Mouse (Mus musculus): ENCODE data around the gene Cdhr3.

Cdhr3 gene

DNA sequence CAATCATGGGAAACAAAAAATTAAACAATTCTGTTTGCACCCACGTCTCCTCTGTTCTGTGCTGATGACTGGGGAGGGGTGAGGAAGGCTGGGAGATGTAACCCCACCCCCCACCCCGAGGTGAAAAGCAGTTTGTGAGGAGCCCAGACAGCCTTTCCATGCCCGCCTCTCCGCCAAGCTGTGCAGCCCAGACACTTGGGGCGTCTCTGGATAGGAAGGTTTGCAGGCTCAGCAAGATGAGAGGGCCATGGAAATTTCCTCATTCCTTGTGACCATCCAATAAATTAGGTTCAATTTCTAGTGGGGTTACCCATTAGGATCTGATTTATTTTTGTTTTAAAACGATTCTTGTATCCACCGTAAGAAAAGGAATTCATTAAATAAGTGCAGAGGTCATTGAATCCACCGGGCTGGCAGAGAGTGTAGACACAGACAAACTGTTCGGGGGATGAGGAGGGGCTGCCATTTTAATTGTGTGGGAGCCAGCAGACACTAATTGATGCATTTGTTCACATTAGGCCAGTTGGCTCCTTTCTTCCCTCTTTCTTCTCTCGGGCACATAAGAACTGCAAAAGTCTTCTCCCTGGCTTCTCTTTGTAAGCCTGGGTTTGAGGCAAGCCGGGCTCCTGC is 57.5 kb downstream of the Cdhr3 start:
- no peak for DNase-seq (ENCODE audit: low read depth)

DNA sequence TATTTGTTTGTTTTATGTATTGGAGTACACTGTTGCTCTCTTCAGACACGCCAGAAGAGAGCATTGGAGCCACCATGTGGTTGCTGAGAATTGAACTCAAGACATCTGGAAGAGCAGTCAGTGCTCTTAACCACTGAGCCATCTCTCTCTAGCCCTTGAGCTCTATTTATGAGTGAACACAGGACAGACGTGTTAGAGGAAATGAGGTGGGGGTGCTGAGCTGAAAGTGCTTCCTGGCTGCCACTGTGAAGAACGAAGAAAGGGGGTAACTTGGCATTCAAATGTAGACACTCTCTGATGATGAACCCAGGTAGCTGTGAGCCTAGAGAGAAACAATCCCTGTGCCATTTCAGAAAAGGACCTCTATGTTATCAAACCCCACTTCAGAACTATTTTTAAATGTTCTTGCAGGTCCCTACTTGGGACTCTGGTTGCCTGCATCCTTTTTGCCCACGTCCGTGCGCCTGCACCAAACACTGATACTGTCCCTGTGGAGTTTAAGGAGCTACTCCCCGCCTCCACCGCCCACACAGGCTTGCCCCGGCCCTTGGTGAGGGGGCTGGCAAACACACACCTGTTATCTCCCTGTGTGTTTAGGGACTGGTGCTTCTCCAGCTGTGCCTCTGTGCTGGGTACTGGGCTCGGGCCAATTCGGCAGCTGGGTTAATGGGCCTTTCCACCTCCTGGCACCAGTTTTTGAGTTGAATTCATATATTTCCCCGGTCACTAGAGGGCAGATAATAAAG is 58.2 kb downstream of the Cdhr3 start:
- no peak for DNase-seq (ENCODE audit: low read depth)

DNA sequence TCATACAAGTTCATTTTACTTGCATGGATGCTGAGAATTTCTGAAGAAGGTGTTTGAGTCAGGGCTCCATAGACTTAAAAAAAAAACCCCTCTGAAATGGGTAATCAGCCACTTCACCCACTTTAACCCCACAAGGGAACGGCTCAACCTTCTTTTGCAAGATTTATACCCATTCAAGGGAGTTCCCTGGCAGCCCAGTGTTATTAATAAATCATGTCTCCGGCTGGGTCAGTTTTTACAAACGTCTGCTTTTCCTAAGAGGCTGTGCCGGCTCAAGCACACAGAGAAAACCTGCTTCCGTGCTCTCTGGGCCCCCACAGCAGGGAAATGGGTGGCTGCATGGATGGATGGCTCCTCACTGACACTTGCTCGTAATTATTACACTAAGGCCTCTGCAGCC is 59.5 kb downstream of the Cdhr3 start:
- no peak for DNase-seq (ENCODE audit: low read depth)

DNA sequence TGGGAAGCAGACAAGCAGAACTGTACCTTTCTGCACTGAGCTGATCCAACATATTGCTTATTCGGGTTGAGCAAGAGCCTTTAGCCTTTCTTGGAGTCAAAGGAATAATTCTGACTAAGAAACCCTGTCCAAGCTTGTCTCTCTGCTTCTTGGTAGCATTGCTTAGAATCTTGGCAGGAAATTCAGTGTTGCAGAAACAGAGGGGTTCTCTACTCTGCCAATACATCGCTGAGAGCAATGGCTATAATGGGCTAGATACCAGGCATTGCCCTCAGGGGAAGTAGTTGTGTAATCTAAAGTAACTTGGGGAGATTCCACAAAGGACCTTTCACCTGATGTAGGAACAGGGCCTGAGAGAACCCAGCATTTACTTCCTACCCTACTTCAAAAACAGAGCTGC is 62.1 kb downstream of the Cdhr3 start:
- DNase-seq (ENCODE audit: low read depth): no peak

DNA sequence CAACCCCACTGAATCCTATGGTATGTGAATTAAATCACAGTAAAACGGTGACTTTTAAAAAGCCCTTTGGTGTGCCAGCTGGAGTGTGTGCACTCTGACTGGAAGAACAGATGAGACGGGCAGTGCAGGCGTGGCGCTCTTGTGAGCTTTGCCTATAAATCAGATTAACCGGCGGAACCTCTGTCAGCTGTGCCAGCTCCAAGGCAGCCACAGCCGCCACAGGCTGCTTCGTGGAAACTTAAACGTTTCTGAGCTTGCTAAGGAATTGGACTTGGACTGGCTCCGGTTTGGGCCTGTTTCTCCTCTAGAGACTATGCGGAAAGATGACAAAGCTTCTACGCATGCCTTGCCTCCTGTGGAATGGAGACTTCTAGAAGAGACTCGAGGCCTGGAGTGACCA is 62.6 kb downstream of the Cdhr3 start:
- no peak for DNase-seq (ENCODE audit: low read depth)

DNA sequence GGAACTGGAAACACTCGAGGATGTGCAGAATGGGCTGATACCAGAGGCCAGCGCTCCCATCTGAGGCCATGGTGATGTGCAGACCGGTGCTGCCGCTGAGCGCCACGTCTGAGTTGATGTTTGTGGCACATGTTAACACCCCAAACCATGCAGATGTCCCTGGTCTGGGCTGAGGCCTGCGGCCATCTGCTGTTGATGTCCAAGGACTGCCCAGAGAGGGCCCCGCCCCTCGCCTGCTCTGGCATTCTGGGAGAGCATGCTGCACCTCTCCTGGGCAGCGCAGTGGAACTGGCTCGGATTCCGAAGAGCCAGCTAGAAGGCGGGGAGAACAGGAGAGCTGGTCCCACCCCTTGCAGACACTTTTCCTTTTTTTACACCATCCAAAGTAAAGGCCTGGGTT is 64.0 kb downstream of the Cdhr3 start:
- no peak for DNase-seq (ENCODE audit: low read depth)

DNA sequence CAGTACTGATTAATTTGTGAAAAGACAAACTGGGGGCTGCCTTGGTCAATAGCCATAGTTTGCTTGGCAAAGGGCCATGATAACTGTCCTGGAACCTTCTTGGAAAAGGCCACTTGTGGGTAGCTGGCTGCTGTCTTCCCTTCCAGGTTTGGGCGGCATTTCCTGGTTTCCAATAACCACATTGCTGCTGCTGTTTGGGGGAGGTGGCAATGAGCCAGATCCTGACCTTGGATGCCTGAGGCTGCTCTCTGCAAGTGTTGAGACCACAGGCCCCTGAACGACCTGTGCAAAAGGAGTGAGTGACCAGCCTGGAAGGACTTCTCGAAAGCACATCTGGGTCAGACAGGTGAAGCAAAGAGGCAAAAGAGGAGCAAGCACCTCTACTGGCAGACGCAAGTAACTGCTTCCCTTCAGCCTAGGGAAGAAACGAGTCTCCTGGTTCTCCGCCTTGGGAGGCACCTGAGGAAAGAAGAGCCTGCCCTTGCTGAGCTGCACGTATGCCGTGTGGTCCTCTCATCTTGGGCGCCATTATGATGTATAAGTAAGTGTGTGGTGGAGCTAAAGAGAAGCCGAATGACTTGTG is 64.5 kb downstream of the Cdhr3 start:
- no peak for DNase-seq (ENCODE audit: low read depth)

DNA sequence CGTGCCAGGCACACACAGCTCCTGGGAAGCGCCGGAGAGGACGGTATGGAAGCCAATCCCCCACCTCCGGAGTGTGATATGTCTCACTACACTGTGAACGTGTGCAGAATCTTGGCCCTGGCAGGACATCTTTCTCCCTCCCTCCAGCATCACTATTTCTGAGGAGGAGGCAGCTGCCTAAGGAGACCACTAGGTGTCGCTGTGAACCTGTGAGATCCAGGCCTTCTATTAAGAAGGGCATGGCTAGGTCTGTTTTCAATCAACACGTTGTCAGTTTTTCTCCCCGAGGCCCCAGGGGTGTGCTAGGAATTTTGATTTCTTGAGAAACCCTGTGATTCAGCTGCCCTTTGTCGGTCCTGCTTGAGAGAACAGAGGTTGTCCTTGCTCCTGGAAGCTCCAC is 65.6 kb downstream of the Cdhr3 start:
- peak; percentile 63 for DNase-seq (ENCODE audit: low read depth)

DNA sequence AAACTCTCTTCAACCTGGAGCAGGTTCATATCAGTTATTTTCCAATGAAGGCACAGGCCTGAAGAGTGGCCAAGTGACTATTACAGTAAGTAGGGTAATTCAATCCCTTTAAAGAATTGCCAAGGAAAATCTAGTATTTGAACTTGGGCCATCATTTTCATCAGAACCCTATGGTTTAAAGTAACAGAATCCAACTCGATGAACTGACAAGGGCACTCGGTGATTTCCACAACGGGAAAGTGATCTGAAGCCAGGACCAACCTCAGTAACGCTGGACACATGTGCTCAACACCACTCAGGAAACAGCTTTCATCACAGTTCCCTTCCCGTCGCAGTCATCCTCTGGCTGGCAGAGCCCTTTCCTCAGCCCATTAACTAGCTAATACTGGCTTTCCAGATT is 68.2 kb downstream of the Cdhr3 start:
- no peak for DNase-seq (ENCODE audit: low read depth)

DNA sequence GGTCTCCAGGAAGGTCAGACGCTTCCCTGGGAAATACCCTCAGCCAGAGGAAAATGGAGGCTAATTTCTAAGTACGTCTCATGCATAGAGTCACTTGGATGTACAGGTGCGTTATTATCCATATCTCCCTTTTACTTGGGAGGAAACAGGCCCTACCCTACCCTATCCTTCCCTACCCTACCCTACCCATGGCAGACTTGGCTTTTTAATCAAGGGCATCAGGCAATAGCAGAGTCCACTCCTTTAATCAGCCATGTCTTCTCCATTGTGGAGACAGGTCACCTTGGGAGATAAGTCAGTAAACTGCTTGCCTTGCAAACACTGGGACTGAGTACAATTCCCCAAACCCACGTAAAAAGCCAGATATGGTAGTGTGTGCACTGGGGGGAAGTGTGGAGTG is 70.9 kb downstream of the Cdhr3 start:
- no peak for DNase-seq (ENCODE audit: low read depth)

DNA sequence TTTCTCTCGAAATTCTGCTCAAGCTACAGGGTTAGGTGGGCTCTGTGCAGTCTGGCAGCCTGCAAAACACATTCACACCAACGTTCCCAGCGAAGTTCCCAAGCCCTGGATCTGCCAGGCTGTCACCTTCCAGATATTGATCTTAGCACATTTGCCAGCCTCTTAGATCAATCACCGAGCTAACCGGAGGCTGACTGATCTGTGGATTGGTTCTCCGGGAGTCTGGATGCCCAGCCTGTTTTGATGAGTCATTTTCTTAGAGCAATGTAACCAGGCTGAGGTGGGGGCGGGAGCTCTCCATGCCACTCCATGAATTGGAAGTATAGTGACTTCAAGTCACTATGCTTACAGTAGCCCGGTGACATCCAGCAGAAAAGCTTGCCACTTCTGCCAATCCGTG is 71.5 kb downstream of the Cdhr3 start:
- DNase-seq (ENCODE audit: low read depth): no peak

DNA sequence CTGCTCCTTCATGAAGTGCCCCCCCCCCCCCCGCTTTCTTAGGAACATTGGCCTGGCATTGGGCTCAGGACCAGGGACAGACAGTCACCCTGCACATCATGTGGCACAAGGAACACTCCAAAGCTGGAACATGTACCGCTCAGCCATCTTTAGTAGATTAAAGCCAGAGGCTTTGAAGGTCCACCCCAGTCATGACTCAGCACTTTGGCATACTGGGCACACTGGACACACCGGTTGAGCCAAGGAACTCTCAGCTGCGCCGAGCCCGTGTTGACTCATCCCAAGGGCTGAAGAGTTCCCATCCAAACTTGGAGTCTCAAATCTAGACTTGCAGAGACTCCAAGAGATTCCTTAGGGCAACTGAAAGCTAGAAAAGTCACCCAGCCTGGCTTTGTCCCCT is 72.7 kb downstream of the Cdhr3 start:
- DNase-seq (ENCODE audit: low read depth): no peak

DNA sequence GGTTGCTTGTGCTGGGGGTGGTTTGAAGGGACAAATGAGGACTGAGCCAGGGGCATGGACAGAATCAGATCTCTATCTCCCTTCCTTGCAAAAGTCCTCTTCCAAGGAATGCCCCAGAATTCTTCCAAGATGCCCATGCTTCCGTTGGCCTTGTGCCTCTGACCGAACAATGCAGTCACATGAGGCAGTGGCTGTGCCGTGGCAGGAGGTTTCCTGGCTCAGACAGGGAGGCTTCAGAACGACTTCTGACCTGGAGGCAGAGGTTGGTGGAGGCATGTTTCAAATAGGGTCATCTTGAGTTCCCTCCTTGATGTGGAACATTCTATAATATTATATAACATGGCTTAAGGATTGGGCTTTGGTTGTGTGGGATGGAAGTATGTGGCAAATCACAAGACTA is 74.1 kb downstream of the Cdhr3 start:
- no peak for DNase-seq (ENCODE audit: low read depth)

DNA sequence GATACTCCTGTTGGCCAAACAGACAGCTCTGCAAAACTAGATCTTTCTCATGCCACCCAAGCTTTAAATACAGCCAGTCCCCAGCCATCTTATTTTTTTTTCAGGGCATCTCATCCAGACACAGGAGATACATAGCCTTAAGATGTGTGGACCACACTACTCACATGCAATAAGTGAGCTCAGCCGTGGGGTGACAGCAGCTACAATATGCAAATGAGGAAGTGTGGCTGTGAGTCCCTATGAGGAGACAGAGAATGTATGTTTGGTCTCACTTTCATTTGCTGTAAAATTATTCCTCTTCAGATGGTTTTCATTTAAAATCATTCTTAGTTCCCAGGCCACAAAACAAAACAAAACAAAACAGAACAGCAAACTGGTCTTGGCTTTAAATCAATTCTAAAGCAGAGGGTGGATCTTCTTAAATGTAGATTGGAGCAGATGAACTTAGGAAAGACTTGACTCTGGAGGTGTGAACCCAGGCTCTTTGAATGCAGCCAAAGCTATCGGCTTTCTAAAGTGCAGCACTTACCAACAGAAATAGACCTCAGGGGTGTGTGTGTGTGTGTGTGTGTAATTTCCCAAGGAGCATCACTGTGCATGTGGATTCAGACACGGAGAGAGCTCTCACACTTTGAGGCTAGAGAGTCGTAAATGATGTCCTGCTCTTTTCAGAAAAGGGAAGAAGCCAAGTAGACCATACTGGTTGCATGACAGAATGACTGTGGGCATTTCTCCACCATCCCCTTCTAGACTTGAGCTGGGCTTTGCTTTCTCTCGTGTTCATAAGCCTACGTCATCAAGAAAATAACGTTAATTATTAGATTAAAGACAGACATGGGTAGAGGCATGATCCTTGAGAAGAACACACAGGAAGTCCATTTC is 75.6 kb downstream of the Cdhr3 start:
- DNase-seq (ENCODE audit: low read depth): no peak

DNA sequence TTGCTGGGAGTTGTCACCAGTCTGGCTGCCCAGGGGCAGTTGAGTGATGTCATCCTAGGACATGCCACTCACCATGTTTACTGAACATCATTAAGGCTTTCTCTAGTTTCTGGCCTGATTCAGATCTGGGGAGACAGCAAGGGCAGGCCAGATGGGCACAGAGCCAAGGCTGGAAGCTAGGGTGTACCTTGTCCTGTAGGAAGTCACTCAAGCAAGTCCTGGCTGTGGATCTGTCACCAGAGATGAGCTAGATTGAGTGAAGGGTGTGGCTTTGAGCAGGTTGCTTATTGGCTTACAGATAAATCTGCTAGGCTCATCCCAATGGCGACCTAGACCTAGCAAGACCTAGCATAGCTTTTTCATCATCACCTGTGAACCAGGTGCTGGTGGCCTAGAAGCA is 77.6 kb downstream of the Cdhr3 start:
- no peak for DNase-seq (ENCODE audit: low read depth)

DNA sequence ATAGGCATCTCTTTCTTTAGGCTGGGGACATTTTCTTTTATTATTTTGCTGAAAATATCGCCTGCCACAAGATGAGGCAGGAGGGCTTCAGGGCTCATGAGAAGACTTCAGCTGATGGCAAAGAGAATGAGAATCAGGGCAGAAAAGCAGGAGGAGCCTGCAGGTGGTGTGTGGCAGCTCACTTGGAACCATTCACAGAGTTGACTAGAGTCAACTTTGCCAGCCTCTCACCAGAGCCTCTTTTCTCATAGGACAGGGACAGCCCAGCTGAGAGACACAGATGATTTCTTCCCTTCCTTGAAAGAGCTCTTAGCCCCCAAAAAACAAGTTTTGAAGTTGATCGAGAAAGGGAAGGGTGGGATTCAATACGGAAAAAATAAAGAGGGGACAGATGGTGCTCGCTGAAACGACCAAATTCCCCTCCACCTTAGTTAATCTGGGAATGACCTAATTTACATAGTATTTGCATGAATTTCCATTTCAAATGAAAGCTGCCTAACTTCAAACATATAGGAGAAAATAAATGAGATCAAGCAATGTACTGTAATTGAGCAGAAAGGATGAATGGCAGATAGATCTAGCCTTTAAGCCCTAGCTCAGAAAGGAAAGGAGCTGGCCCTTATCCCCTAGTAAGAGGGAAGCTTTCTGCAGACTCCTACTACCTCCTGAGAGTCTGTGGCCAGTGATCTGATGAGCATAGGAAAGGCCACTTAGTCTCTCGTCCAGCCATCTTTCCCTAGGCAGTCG is 78.5 kb downstream of the Cdhr3 start:
- no peak for DNase-seq (ENCODE audit: low read depth)

DNA sequence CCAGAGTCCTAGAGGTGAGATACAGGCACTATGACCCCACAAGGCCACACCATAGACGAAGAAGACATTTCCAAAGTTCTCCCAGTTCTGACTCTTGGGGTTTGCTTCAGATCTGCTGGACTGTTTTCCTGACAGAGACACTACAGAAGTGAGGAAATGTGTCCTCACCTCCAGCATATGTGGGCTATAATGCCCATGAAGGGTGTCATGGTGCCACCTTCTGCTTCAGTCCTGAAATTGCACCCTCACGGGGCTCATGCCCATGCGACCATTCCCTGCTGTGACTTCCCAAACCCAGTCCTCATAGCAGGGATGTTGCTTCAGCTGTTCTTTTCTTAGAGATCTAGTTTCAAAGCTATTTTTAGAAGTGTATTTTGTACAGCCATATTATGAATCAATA is 82.6 kb downstream of the Cdhr3 start:
- DNase-seq (ENCODE audit: low read depth): peak; percentile 13

DNA sequence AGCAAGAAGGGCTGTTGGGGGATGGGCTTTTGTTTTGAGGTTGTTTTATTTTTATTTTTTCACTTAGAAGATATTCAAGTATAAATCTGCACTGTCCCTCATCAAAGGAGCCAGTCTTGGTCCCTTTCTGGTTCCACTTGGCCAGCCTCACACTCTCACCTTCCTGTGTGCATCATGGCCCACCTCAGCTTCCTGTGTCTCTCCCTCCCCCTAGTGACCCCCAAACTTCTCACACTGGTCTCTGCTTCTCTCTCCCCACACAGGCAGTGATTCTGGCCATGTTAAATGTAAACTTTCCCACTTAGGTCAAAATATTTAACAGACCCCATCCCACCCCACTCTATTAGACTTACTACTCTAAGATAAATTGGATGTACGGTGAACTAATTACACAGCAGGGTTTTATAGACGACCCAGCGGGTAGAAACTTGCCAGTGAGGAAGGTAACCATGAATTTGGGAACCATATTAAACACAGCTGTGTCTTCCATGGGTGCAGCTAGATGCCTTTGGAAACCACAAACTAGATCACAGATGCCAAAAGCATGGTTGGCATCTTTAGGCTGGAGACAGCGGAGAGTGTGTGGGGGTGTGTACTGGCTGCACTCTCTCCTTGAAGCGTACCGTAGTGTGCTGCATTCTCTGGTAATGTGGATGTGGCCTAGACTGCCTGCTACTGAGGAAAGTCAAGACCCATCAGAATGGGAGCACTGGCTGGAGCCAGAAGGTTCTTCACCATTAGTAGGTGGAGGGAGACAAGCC is 83.3 kb downstream of the Cdhr3 start:
- no peak for DNase-seq (ENCODE audit: low read depth)

DNA sequence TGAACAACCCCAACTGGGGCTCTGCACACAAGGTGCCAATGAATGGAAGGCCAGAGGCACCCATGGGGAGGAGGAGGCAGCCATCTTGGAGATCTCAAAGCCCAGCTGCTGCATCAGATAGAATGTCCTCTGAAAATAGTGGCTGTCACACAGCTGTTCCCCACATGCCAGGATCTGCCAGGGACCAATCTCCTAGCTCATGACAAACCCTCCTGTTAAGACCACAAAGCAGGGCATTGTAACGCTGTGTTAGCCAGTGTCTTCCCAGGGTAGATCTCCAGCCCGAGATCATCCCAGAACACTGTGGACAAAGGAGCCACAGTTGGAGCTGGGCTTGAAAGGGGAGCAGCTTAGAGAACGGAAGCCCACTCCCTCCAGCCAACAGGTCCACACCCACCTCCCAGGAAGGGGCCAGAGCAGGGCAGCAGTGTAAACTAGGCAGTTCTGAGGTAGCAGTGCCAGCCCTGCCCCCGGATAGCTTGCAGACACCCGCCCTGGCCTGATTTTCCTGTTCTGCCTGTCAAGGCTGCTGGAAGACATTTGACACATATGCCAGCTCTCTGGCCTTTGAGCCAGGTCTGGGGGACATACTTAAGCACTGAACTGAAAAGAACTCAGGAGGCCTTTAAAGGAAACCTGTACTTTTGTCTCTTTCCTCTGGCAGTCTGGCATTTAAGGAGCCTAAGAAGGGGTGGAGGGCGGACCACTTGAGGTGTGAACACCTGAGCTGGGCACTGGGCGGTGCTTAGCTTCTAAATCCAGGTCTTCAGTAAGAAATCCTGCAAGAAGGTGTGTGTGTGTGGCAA is 84.2 kb downstream of the Cdhr3 start:
- DNase-seq (ENCODE audit: low read depth): no peak

DNA sequence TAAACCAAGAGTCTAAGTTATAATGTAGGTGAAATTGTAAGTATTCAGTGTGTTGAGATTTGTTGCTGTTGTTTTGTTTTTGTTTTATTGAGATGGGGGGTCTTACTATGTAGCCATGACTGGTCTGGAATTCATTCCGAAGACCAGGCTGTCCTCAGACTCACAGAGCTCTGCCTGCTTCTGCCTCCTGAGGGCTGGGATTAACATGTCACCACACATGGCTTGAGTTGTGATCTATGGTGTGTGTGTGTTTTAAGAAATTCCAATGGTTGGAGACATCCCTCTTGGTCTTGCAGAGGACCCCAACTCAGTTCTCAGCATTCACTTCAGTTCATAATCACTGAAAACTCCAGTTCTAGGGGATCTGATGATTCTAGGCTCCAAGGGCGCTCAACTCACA is 85.5 kb downstream of the Cdhr3 start:
- DNase-seq (ENCODE audit: low read depth): no peak
